Mouse (Mus musculus) forebrain, embryonic 15.5 days (tissue): ENCODE measurements around the gene Minar1. TPM values are rescaled to one million over a fixed set of nuclear protein-coding genes. Genes with fewer than 3 reads are reported as not detected.
A peak's percentile ranks its signal among the peaks of the same experiment; 100 is the strongest.

Experiments used
- ATAC-seq: fragments of 200-750 bp; cut with Nextera tagmentation; replicated peaks from 2 replicates; pipeline ENCODE4 v1.8.0; 2017; ENCODE audit warnings: mild to moderate bottlenecking, moderate TSS enrichment, moderate library complexity
- H3K27ac ChIP-seq: fragments of 300-500 bp; sonication (generic); replicated peaks from 2 replicates; pipeline ENCODE4 v1.5.1; 2015; ENCODE audit warnings: mild to moderate bottlenecking, inconsistent platforms
- H3K27me3 ChIP-seq: fragments of 300-500 bp; sonication (generic); 2 replicates; pipeline ENCODE4 v1.6.1; 2015; ENCODE audit warnings: inconsistent platforms
- H3K36me3 ChIP-seq: fragments of 300-500 bp; sonication (generic); 2 replicates; pipeline ENCODE4 v1.6.1; 2015; ENCODE audit warnings: mild to moderate bottlenecking, inconsistent platforms
- H3K4me1 ChIP-seq: fragments of 300-500 bp; sonication (generic); 2 replicates; pipeline ENCODE4 v1.6.1; 2015; ENCODE audit warnings: inconsistent platforms
- H3K4me2 ChIP-seq: fragments of 300-500 bp; sonication (generic); replicated peaks from 2 replicates; pipeline ENCODE4 v1.6.1; 2015; ENCODE audit warnings: mild to moderate bottlenecking, inconsistent platforms
- H3K4me3 ChIP-seq: fragments of 300-500 bp; sonication (generic); 2 replicates; pipeline ENCODE4 v1.5.1; 2015; ENCODE audit warnings: mild to moderate bottlenecking, inconsistent platforms
- H3K9ac ChIP-seq: fragments of 300-500 bp; sonication (generic); replicated peaks from 2 replicates; pipeline ENCODE4 v1.6.1; 2015; ENCODE audit warnings: mild to moderate bottlenecking, inconsistent platforms
- H3K9me3 ChIP-seq: fragments of 300-500 bp; sonication (generic); 2 replicates; pipeline ENCODE4 v1.6.1; 2016; ENCODE audit warnings: inconsistent platforms
- WGBS: fragments of 180-500 bp; shearing (Covaris S2); methylation state at CpG from one replicate; pipeline ENCODE4 v1.1.7; 2015; ENCODE audit warnings: mixed read lengths; 5-methylcytosine and 5-hydroxymethylcytosine counted together
- polyA plus RNA-seq: library from polyadenylated mRNA; unstranded; fragments of >200 nt; fragmentation: Nextera tagmentation; extraction: Ambion mirVana; gene quantifications from 2 replicates; pipeline ENCODE4 v1.2.1, GENCODE M21; 2015

The Minar1 gene
- polyA plus RNA-seq, 1 experiment from 2014 or later: 0.92 TPM

GRCm38 (mm10) chr9:89601891-89602290 lies 21.0 kb downstream of the Minar1 start:
- Histone ChIP-seq H3K27ac (no peak overlapping the region), H3K4me3 (no peak overlapping the region), H3K27me3 (no peaks in the 10 kb centered on the region), H3K4me1 (no peaks in the 10 kb centered on the region), H3K4me2 (no peak overlapping the region), H3K9ac (no peak overlapping the region), H3K36me3 (no peaks in the 10 kb centered on the region), H3K9me3 (no peaks in the 10 kb centered on the region)
- no peak for ATAC-seq
- WGBS: 95% methylated on average over 9 of the region's 9 CpGs

- no peak overlapping the region for H3K9ac ChIP-seq
- no peaks in the 10 kb centered on the region for H3K9me3 ChIP-seq
- no peak overlapping the region for H3K4me2 ChIP-seq
- no peak overlapping the region for H3K27ac ChIP-seq
- no peaks in the 10 kb centered on the region for H3K4me1 ChIP-seq
- ATAC-seq: no peak
- no peaks in the 10 kb centered on the region for H3K36me3 ChIP-seq
- WGBS: 75% methylated on average over 7 of the region's 7 CpGs
- H3K4me3 ChIP-seq: no peak overlapping the region
- H3K27me3 ChIP-seq: no peaks in the 10 kb centered on the region
Observed at GRCm38 (mm10) chr9:89600677-89601076, 22.2 kb downstream of the Minar1 start.

- no peak for ATAC-seq
- no peak overlapping the region for H3K27ac ChIP-seq
- no peaks in the 10 kb centered on the region for H3K36me3 ChIP-seq
- H3K9me3 ChIP-seq: no peaks in the 10 kb centered on the region
- no peak overlapping the region for H3K9ac ChIP-seq
- H3K4me2 ChIP-seq: no peak overlapping the region
- H3K4me1 ChIP-seq: no peaks in the 10 kb centered on the region
- H3K4me3 ChIP-seq: no peak overlapping the region
- H3K27me3 ChIP-seq: no peaks in the 10 kb centered on the region
- 77% methylated on average over 3 of the region's 3 CpGs for WGBS
Observed at GRCm38 (mm10) chr9:89597071-89597470, 25.9 kb downstream of the Minar1 start.

GRCm38 (mm10) chr9:89596392-89596791 lies 26.5 kb downstream of the Minar1 start:
- Histone ChIP-seq H3K9ac (no peak overlapping the region), H3K27me3 (no peaks in the 10 kb centered on the region), H3K4me2 (no peak overlapping the region), H3K4me1 (no peaks in the 10 kb centered on the region), H3K36me3 (no peaks in the 10 kb centered on the region), H3K4me3 (no peak overlapping the region), H3K27ac (no peak overlapping the region), H3K9me3 (no peaks in the 10 kb centered on the region)
- 90% methylated on average over 5 of the region's 5 CpGs for WGBS
- no peak for ATAC-seq

- WGBS: 74% methylated on average over 3 of the region's 3 CpGs
- Histone ChIP-seq H3K27ac (no peak overlapping the region), H3K9me3 (no peaks in the 10 kb centered on the region), H3K36me3 (no peaks in the 10 kb centered on the region), H3K4me3 (no peak overlapping the region), H3K4me1 (no peaks in the 10 kb centered on the region), H3K4me2 (no peak overlapping the region), H3K27me3 (no peaks in the 10 kb centered on the region), H3K9ac (no peak overlapping the region)
- ATAC-seq: no peak
Observed at GRCm38 (mm10) chr9:89592391-89592790, 30.5 kb downstream of the Minar1 start.

GRCm38 (mm10) chr9:89578422-89578821 lies 44.5 kb downstream of the Minar1 start:
- no peaks in the 10 kb centered on the region for H3K27me3 ChIP-seq
- H3K9me3 ChIP-seq: no peaks in the 10 kb centered on the region
- no peaks in the 10 kb centered on the region for H3K36me3 ChIP-seq
- WGBS: 81% methylated on average over 5 of the region's 5 CpGs
- no peaks in the 10 kb centered on the region for H3K4me1 ChIP-seq
- H3K4me3 ChIP-seq: no peak overlapping the region
- H3K4me2 ChIP-seq: no peak overlapping the region
- H3K27ac ChIP-seq: no peak overlapping the region
- H3K9ac ChIP-seq: no peak overlapping the region
- 0 out of 2 replicates have a peak, but pooled peaks have one; percentile 26 for ATAC-seq

GRCm38 (mm10) chr9:89552663-89553062 lies 70.3 kb downstream of the Minar1 start:
- H3K4me3 ChIP-seq: no peak overlapping the region
- H3K27me3 ChIP-seq: no peaks in the 10 kb centered on the region
- H3K27ac ChIP-seq: no peak overlapping the region
- no peaks in the 10 kb centered on the region for H3K4me1 ChIP-seq
- 72% methylated on average over 2 of the region's 2 CpGs for WGBS
- no peak for ATAC-seq
- no peak overlapping the region for H3K4me2 ChIP-seq
- H3K36me3 ChIP-seq: no peaks in the 10 kb centered on the region
- no peak overlapping the region for H3K9ac ChIP-seq
- no peaks in the 10 kb centered on the region for H3K9me3 ChIP-seq

Other genes starting within 250 kb of the Minar1 start
- 45.5 and 49.6 TPM in 2 replicates for gene Tmed3, start 81.9 kb upstream of the Minar1 start, polyA plus RNA-seq
- 0.04 and 0.13 TPM in 2 replicates for gene Ankrd34c, start 115.3 kb upstream of the Minar1 start, polyA plus RNA-seq